Mouse (Mus musculus) lung, embryonic 16.5 days (tissue): Measurements from ENCODE around the gene Tnfrsf1a. TPM values are rescaled to one million over a fixed set of nuclear protein-coding genes. Genes with fewer than 3 reads are reported as not detected.

ENCODE experiments used
- ATAC-seq: fragments of 200-750 bp; cut with Nextera tagmentation; 2 replicates; pipeline ENCODE4 v1.8.0; 2017; ENCODE audit warnings: low read depth, mild to moderate bottlenecking, moderate library complexity
- H3K27ac ChIP-seq: fragments of 300-500 bp; sonication (generic); 2 replicates; pipeline ENCODE4 v1.5.1; 2014; ENCODE audit warnings: mild to moderate bottlenecking, control low read depth, low read length
- H3K27me3 ChIP-seq: fragments of 300-500 bp; sonication (generic); 2 replicates; pipeline ENCODE4 v1.6.1; 2014; ENCODE audit warnings: low read depth, low read length, mixed read lengths; ENCODE audit not compliant: control insufficient read depth, insufficient read depth
- H3K36me3 ChIP-seq: fragments of 300-500 bp; sonication (generic); 2 replicates; pipeline ENCODE4 v1.6.1; 2014; ENCODE audit warnings: low read length; ENCODE audit not compliant: control insufficient read depth, insufficient read depth
- H3K4me1 ChIP-seq: fragments of 300-500 bp; sonication (generic); replicated peaks from 2 replicates; pipeline ENCODE4 v1.6.1; 2014; ENCODE audit warnings: low read length, mixed read lengths; ENCODE audit not compliant: control insufficient read depth, insufficient read depth
- H3K4me2 ChIP-seq: fragments of 300-500 bp; sonication (generic); 2 replicates; pipeline ENCODE4 v1.6.1; 2014; ENCODE audit warnings: low read depth, low read length, control low read depth
- H3K4me3 ChIP-seq: fragments of 300-500 bp; sonication (generic); 2 replicates; pipeline ENCODE4 v1.5.1; 2014; ENCODE audit warnings: mild to moderate bottlenecking, low read length, control low read depth
- H3K9ac ChIP-seq: fragments of 300-500 bp; sonication (generic); 2 replicates; pipeline ENCODE4 v1.6.1; 2014; ENCODE audit warnings: low read length, control low read depth
- H3K9me3 ChIP-seq: fragments of 300-500 bp; sonication (generic); 2 replicates; pipeline ENCODE4 v1.6.1; 2016; ENCODE audit warnings: low read length; ENCODE audit not compliant: control insufficient read depth
- WGBS: fragments of 180-500 bp; shearing (Covaris S2); extraction: QIAGEN DNeasy Blood & Tissue Kit; methylation state at CpG from one replicate; pipeline ENCODE4 v1.1.7; 2014; 5-methylcytosine and 5-hydroxymethylcytosine counted together
- polyA plus RNA-seq: library from polyadenylated mRNA; unstranded; fragments of >200 nt; fragmentation: Nextera tagmentation; extraction: Ambion mirVana; gene quantifications from 2 replicates; pipeline ENCODE4 v1.2.1, GENCODE M21; 2015

Gene Tnfrsf1a
- polyA plus RNA-seq, 1 experiment from 2014 or later, result 115 TPM

DNA sequence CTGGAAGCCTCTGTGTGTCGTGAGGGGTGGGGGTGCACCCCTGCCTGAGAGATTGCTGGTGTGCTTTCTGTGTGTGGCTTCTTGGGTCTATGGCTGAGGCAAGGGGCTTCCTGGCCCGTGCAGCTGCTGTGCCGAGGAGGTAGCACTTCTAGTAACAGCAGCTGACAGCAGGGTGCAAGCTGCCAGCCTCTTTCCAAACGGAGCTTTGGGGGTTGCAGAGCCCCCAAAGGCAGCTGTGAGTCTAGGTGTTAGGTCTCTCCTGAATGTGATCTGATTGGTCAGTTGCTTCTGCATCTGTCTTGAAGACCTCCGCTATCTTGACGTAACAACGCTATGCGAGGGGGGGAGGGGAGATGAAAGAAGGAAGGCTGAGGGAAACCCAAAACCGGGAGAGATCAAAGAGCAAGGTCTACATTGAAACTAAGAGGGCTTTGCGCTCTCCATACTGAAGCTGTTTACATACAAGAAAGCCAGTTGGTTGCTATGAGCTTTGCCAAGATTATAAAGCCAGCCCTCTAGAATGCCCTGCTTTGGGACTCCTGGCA, 6.1 kb downstream of the Tnfrsf1a start:
- peaks cover 26% of the 10 kb centered on the region for H3K36me3 ChIP-seq
- H3K9me3 ChIP-seq, result no peaks in the 10 kb centered on the region
- peak overlapping the region; percentile 46 for H3K4me2 ChIP-seq
- H3K4me3 ChIP-seq, result peak overlapping the region; percentile 23; the same call in 1 of the 2 replicates
- H3K9ac ChIP-seq, result peak overlapping the region; percentile 44
- peaks cover 56% of the 10 kb centered on the region for H3K4me1 ChIP-seq
- H3K27ac ChIP-seq, result peak overlapping the region; percentile 75
- 5% methylated on average over 10 of the region's 10 CpGs for WGBS
- H3K27me3 ChIP-seq, result no peaks in the 10 kb centered on the region
- peak; percentile 15; the same call in 1 of the 2 replicates for ATAC-seq

GRCm38 (mm10) chr6:125356264-125356663, 7.1 kb downstream of the Tnfrsf1a start:
- no peak for ATAC-seq
- Histone ChIP-seq H3K9ac (0 out of 2 replicates have a peak overlapping the region, but pooled peaks have one; percentile 6), H3K27me3 (no peaks in the 10 kb centered on the region), H3K4me2 (no peak overlapping the region), H3K36me3 (peaks cover 36% of the 10 kb centered on the region), H3K4me1 (peaks cover 51% of the 10 kb centered on the region), H3K27ac (no peak overlapping the region), H3K4me3 (no peak overlapping the region), H3K9me3 (no peaks in the 10 kb centered on the region)
- 17% methylated on average over 8 of the region's 8 CpGs for WGBS

GRCm38 (mm10) chr6:125357334-125357733, 8.2 kb downstream of the Tnfrsf1a start:
- no peak overlapping the region for H3K4me3 ChIP-seq
- 85% methylated on average over 15 of the region's 15 CpGs for WGBS
- ATAC-seq, result no peak
- no peaks in the 10 kb centered on the region for H3K27me3 ChIP-seq
- H3K27ac ChIP-seq, result no peak overlapping the region
- H3K4me1 ChIP-seq, result peaks cover 43% of the 10 kb centered on the region
- peaks cover 44% of the 10 kb centered on the region for H3K36me3 ChIP-seq
- H3K9me3 ChIP-seq, result no peaks in the 10 kb centered on the region
- no peak overlapping the region for H3K9ac ChIP-seq
- H3K4me2 ChIP-seq, result no peak overlapping the region

DNA sequence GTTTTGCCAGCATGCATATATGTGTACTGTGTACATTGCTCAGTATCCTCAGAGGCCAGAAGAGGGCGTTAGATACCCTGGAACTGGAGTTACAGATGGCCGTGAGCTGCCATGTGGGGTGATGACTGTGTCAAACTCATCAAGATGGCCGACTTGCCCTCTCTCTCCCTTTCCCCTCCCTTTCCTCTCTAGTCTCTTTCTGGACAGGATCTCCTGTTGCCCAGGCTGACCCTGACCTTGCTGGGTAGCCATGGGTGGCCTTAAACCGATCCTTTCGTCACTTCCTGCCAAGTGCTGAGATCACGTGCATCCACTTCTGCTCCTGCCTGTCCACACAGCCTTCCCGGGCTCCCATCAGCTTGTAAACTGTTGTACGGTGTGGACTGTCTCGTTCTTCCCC, 10.8 kb downstream of the Tnfrsf1a start:
- H3K27me3 ChIP-seq, result no peaks in the 10 kb centered on the region
- peaks cover 21% of the 10 kb centered on the region for H3K4me1 ChIP-seq
- H3K36me3 ChIP-seq, result peaks cover 44% of the 10 kb centered on the region
- no peak overlapping the region for H3K27ac ChIP-seq
- WGBS, result 44% methylated on average over 9 of the region's 9 CpGs
- no peak for ATAC-seq
- no peak overlapping the region for H3K9ac ChIP-seq
- H3K9me3 ChIP-seq, result no peaks in the 10 kb centered on the region
- H3K4me2 ChIP-seq, result no peak overlapping the region
- no peak overlapping the region for H3K4me3 ChIP-seq

DNA sequence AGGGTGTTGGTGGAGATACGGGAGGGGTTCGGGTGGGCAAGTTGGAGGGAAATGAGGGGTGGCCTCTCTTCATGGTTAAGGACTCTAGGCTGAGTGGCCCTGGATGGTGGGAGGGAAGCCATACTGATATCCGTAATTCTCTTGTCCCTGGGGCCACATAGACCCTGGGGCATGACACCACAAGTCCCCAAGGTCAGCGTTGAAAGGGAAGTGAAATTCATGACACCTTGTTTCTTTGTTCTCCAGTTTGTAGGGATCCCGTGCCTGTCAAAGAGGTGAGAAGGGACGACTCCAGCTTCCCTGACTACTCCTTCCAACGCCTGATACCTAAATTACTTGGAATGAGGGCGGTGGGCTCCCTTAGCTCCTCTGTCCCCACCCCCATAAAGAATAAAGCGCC, 11.7 kb downstream of the Tnfrsf1a start:
- WGBS, result 79% methylated on average over 9 of the region's 9 CpGs
- H3K27me3 ChIP-seq, result no peaks in the 10 kb centered on the region
- H3K9me3 ChIP-seq, result no peaks in the 10 kb centered on the region
- H3K4me3 ChIP-seq, result no peak overlapping the region
- peaks cover 44% of the 10 kb centered on the region for H3K36me3 ChIP-seq
- no peak overlapping the region for H3K9ac ChIP-seq
- no peak overlapping the region for H3K27ac ChIP-seq
- ATAC-seq, result no peak
- H3K4me2 ChIP-seq, result no peak overlapping the region
- H3K4me1 ChIP-seq, result peaks cover 13% of the 10 kb centered on the region

DNA sequence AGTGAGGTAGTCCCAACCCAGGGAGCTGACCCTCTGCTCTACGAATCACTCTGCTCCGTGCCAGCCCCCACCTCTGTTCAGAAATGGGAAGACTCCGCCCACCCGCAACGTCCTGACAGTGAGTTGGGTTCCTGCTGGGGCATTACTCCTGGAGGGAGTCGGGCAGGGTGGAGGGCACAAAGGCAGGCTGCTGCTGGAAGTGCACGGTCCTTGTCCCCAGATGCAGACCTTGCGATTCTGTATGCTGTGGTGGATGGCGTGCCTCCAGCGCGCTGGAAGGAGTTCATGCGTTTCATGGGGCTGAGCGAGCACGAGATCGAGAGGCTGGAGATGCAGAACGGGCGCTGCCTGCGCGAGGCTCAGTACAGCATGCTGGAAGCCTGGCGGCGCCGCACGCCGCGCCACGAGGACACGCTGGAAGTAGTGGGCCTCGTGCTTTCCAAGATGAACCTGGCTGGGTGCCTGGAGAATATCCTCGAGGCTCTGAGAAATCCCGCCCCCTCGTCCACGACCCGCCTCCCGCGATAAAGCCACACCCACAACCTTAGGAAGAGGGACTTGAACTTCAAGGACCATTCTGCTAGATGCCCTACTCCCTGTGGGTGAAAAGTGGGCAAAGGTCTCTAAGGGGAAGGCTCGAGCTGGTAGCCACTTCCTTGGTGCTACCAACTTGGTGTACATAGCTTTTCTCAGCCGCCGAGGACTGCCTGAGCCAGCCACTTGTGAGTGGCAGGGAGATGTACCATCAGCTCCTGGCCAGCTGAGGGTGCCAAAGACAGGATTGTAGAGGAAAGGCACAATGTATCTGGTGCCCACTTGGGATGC, 12.5 kb downstream of the Tnfrsf1a start:
- Histone ChIP-seq H3K4me1 (0 out of 2 replicates have a peak, but pooled peaks cover 8% of the 10 kb centered on the region), H3K27me3 (no peaks in the 10 kb centered on the region), H3K4me2 (no peak overlapping the region), H3K4me3 (no peak overlapping the region), H3K9ac (no peak overlapping the region), H3K9me3 (no peaks in the 10 kb centered on the region), H3K36me3 (peaks cover 44% of the 10 kb centered on the region), H3K27ac (no peak overlapping the region)
- 42% methylated on average over 38 of the region's 38 CpGs for WGBS
- ATAC-seq, result peak; percentile 21; the same call in 1 of the 2 replicates

GRCm38 (mm10) chr6:125363021-125363420, 13.9 kb downstream of the Tnfrsf1a start:
- no peak overlapping the region for H3K9ac ChIP-seq
- ATAC-seq, result no peak

GRCm38 (mm10) chr6:125363451-125364242, 14.5 kb downstream of the Tnfrsf1a start:
- Histone ChIP-seq H3K36me3 (peaks cover 28% of the 10 kb centered on the region), H3K27me3 (no peaks in the 10 kb centered on the region), H3K27ac (no peak overlapping the region), H3K4me2 (no peak overlapping the region), H3K9me3 (no peaks in the 10 kb centered on the region), H3K4me1 (0 out of 2 replicates have a peak, but pooled peaks cover 8% of the 10 kb centered on the region), H3K9ac (no peak overlapping the region), H3K4me3 (no peak overlapping the region)
- WGBS, result 34% methylated on average over 23 of the region's 23 CpGs
- ATAC-seq, result no peak

More at GRCm38 (mm10) chr6:125363021-125363420, 13.9 kb downstream of the Tnfrsf1a start:
- H3K27me3 ChIP-seq, result no peaks in the 10 kb centered on the region
- WGBS, result 43% methylated on average over 15 of the region's 15 CpGs
- no peak overlapping the region for H3K4me2 ChIP-seq
- peaks cover 34% of the 10 kb centered on the region for H3K36me3 ChIP-seq
- H3K27ac ChIP-seq, result no peak overlapping the region
- 0 out of 2 replicates have a peak, but pooled peaks cover 8% of the 10 kb centered on the region for H3K4me1 ChIP-seq
- no peak overlapping the region for H3K4me3 ChIP-seq
- no peaks in the 10 kb centered on the region for H3K9me3 ChIP-seq

GRCm38 (mm10) chr6:125364448-125364847, 15.3 kb downstream of the Tnfrsf1a start:
- Histone ChIP-seq H3K36me3 (peaks cover 26% of the 10 kb centered on the region), H3K27me3 (no peaks in the 10 kb centered on the region), H3K9ac (no peak overlapping the region), H3K4me3 (no peak overlapping the region), H3K4me2 (no peak overlapping the region), H3K4me1 (0 out of 2 replicates have a peak, but pooled peaks cover 8% of the 10 kb centered on the region), H3K9me3 (no peaks in the 10 kb centered on the region), H3K27ac (no peak overlapping the region)
- peak; percentile 27; the same call in 1 of the 2 replicates for ATAC-seq
- 13% methylated on average over 8 of the region's 8 CpGs for WGBS
